Mouse (Mus musculus): Measurements from ENCODE around the gene Sik2. TPM values are rescaled to one million over a fixed set of nuclear protein-coding genes. Genes with fewer than 3 reads are reported as not detected.

The Sik2 gene
- polyA plus RNA-seq, 1 experiment from 2014 or later: 9.8 TPM

DNA sequence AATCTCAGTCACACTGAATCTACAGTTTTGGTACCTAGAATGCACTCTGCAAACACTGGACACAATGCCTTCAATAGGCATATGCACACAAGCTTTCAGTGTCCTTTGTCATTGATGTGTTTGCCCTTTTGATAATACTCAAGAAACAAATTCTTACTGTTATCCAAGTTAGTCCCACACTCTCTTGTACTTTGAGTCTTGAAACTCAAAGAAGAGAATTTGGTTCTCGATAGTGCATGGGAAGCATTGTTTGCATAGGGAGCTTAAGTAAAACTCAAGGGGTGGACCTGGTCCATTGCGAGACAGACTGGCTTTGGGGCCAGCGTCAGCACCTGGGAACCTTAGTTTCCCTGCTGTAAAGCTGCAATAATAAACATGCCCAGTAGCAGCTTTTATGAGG is 90.7 kb downstream of the Sik2 start:
- Histone ChIP-seq H3K27ac (replicated peaks) (0 out of 2 replicates have a peak overlapping the region, but pooled peaks have one; percentile 26), H3K9me3 (replicated peaks) (no peaks in the 10 kb centered on the region), H3K4me3 (replicated peaks) (no peak overlapping the region), H3K27me3 (no peaks in the 10 kb centered on the region), H3K4me2 (no peak overlapping the region), H3K36me3 (replicated peaks) (peaks cover 27% of the 10 kb centered on the region), H3K9ac (no peak overlapping the region), H3K4me1 (replicated peaks) (peaks cover 40% of the 10 kb centered on the region)
- WGBS (ENCODE audit: insufficient replicate concordance): 77% methylated on average over 3 of the region's 3 CpGs
- ATAC-seq (ENCODE audit: insufficient read depth): no peak

GRCm38 (mm10) chr9:50911861-50912515 is 96.9 kb downstream of the Sik2 start:
- WGBS (ENCODE audit: insufficient replicate concordance): 83% methylated on average over 7 of the region's 7 CpGs
- peaks cover 52% of the 10 kb centered on the region for H3K36me3 ChIP-seq (replicated peaks)
- no peak for ATAC-seq (ENCODE audit: insufficient read depth)
- H3K4me1 ChIP-seq (replicated peaks): no peaks in the 10 kb centered on the region
- no peak overlapping the region for H3K4me3 ChIP-seq (replicated peaks)
- H3K9ac ChIP-seq: no peak overlapping the region
- no peaks in the 10 kb centered on the region for H3K9me3 ChIP-seq (replicated peaks)
- no peaks in the 10 kb centered on the region for H3K27me3 ChIP-seq
- H3K27ac ChIP-seq (replicated peaks): no peak overlapping the region
- no peak overlapping the region for H3K4me2 ChIP-seq

DNA sequence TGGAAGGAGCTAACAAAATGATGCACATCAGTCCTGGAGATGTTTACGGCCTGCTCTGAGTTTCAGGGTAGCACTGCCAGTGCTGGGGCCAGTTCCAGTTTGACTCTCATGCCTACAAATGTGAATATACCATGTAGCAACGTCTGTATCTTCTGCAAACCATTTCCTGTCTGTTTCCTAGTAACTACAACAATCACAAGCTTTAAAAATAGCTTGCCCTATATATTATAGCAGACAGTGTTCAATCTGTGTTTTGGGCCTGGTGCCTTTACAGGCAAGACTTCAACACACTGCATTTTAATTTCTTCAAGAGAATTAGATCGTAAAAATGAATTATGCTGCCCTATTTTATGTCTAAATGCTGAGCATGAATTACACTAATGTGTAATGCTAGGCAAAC is 103.6 kb downstream of the Sik2 start:
- H3K36me3 ChIP-seq (replicated peaks): peaks cover 46% of the 10 kb centered on the region
- peaks cover 12% of the 10 kb centered on the region for H3K4me1 ChIP-seq (replicated peaks)
- H3K27ac ChIP-seq (replicated peaks): no peak overlapping the region
- no peak overlapping the region for H3K9ac ChIP-seq
- no peak for ATAC-seq (ENCODE audit: insufficient read depth)
- H3K4me3 ChIP-seq (replicated peaks): no peak overlapping the region
- 56% methylated on average over 3 of the region's 3 CpGs for WGBS (ENCODE audit: insufficient replicate concordance)
- no peaks in the 10 kb centered on the region for H3K9me3 ChIP-seq (replicated peaks)
- H3K4me2 ChIP-seq: no peak overlapping the region
- H3K27me3 ChIP-seq: no peaks in the 10 kb centered on the region

DNA sequence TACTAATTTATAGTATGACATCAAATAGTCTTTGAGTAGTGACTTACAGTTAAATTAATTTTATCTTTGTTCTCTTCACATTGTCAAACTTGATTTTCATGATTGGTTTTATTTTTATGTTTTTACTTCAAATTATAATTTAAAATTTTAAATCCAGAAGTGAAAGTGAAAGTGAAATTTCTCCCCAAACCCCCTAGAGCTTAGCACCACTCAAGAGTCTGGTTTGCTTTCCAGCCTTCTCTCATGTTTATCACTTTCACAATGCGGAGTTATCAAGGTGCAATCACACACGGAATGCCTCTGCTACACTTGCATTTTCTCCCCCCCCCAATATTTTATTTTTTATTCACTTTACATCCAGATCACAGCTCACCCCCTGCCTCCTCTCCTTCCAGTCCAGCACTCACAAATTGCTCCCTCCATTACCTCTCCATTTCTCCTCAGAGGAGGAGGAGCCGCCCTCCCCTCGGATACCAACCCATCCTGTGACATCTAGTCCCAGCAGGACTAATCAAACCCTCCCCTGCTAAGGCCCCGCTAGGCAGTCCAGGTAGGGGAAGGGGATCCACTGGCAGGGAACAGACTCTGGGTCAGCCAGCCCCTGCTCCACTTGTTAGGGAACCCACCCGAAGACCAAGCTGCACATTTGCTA is 104.6 kb downstream of the Sik2 start:
- Histone ChIP-seq H3K9ac (no peak overlapping the region), H3K4me1 (replicated peaks) (peaks cover 12% of the 10 kb centered on the region), H3K9me3 (replicated peaks) (no peaks in the 10 kb centered on the region), H3K4me3 (replicated peaks) (no peak overlapping the region), H3K27me3 (no peaks in the 10 kb centered on the region), H3K4me2 (no peak overlapping the region), H3K27ac (replicated peaks) (no peak overlapping the region), H3K36me3 (replicated peaks) (peaks cover 54% of the 10 kb centered on the region)
- no peak for ATAC-seq (ENCODE audit: insufficient read depth)
- WGBS (ENCODE audit: insufficient replicate concordance): 73% methylated on average over 6 of the region's 6 CpGs

DNA sequence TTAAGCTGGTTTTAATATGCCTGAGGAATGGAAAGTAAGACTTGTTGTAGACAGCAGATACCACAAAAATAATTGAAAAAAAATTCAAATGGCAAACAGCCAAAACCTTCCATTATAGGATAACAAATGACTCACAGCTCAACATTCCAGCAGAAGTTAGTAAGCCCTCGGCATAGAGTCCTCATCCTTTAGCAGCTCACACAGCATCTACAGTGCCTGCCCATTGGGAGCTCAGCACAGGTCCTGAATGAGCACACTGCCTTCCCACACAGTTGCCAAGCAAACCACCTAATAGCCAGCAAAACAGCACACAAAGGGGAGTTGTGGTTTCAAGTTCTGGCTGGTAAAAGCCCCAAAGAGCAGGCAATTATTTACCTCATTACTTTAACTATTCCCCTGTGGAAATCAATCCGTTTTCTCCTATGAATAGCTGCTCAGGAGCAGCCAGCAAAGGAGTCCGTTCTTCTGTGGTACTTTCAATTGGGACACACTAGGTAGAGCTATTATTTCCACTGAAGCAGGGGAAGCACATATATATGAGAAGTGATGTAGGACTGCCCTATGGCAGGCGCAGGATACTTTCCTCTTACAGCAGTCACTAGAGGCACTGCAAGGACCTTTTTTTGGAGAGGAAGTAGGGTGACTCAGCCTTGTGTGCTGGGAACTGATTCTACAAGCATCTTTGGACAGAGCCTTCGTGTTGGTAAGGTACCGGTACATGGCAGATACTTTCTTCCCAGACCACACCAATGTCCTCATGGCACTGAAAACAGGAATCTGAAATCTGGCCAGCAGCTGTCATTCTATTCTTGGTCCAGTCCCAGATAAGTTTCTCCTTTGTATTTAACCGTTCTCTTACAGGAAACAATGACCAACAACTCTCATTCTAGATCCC is 108.6 kb downstream of the Sik2 start:
- Histone ChIP-seq H3K36me3 (replicated peaks) (peaks cover 72% of the 10 kb centered on the region), H3K27me3 (no peaks in the 10 kb centered on the region), H3K4me1 (replicated peaks) (peaks cover 4% of the 10 kb centered on the region), H3K4me2 (no peak overlapping the region), H3K9ac (no peak overlapping the region), H3K9me3 (replicated peaks) (no peaks in the 10 kb centered on the region), H3K4me3 (replicated peaks) (no peak overlapping the region), H3K27ac (replicated peaks) (no peak overlapping the region)
- WGBS (ENCODE audit: insufficient replicate concordance): 79% methylated on average over 7 of the region's 7 CpGs
- no peak for ATAC-seq (ENCODE audit: insufficient read depth)

DNA sequence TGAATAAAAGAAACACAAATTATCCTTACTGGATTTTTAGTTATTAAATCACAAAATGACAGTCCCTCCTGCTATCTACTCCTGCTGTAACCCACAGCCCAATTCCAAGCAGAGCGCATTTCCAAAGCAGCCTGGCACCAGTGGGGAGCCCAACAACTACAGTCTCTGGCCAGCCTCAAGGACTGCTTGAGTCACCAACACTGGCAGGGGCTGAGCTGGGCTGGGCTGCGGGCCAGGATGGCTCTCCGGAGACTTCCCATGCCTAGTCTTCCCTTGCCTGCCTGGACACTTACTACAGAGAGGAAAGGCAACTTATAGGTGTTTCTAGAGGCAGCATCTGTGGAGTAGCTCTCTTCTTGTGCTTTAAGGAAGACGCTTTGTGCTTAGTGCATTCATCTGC is 115.2 kb downstream of the Sik2 start:
- 92% methylated on average over 4 of the region's 4 CpGs for WGBS (ENCODE audit: insufficient replicate concordance)
- no peak for ATAC-seq (ENCODE audit: insufficient read depth)
- Histone ChIP-seq H3K9ac (no peak overlapping the region), H3K27me3 (no peaks in the 10 kb centered on the region), H3K4me3 (replicated peaks) (no peak overlapping the region), H3K36me3 (replicated peaks) (peaks cover 87% of the 10 kb centered on the region), H3K4me2 (no peak overlapping the region), H3K9me3 (replicated peaks) (no peaks in the 10 kb centered on the region), H3K4me1 (replicated peaks) (peaks cover 4% of the 10 kb centered on the region; the same call in 1 of the 2 replicates), H3K27ac (replicated peaks) (no peak overlapping the region)

GRCm38 (mm10) chr9:50890494-50891090 is 118.3 kb downstream of the Sik2 start:
- Histone ChIP-seq H3K4me3 (replicated peaks) (no peak overlapping the region), H3K27ac (replicated peaks) (no peak overlapping the region), H3K9me3 (replicated peaks) (no peaks in the 10 kb centered on the region), H3K9ac (no peak overlapping the region), H3K4me1 (replicated peaks) (peaks cover 4% of the 10 kb centered on the region; the same call in 1 of the 2 replicates), H3K4me2 (no peak overlapping the region), H3K27me3 (no peaks in the 10 kb centered on the region), H3K36me3 (replicated peaks) (peaks cover 87% of the 10 kb centered on the region)
- no peak for ATAC-seq (ENCODE audit: insufficient read depth)
- 71% methylated on average over 3 of the region's 3 CpGs for WGBS (ENCODE audit: insufficient replicate concordance)

DNA sequence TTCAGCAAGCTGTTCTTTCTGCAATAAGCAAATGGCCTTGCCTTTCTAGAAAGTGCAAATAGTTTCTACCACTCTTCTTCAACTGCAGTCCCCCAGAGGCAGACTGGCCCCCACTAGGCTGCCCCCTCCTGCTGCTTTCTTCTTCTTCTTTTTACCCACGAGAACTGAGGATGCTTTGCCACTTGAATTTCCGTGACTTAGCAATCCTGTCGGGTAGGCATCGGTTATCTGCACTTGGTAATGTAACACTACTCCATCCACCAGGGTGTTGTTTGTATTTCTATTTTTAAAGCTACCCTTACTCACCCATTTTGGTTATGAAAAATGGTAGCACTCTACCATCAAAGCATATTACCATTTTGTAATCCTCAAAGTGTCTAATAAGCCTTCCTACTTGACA is 118.9 kb downstream of the Sik2 start:
- no peak overlapping the region for H3K4me3 ChIP-seq (replicated peaks)
- H3K4me1 ChIP-seq (replicated peaks): peaks cover 4% of the 10 kb centered on the region; the same call in 1 of the 2 replicates
- ATAC-seq (ENCODE audit: insufficient read depth): no peak
- no peaks in the 10 kb centered on the region for H3K9me3 ChIP-seq (replicated peaks)
- H3K27ac ChIP-seq (replicated peaks): no peak overlapping the region
- no peak overlapping the region for H3K9ac ChIP-seq
- 79% methylated on average over 4 of the region's 4 CpGs for WGBS (ENCODE audit: insufficient replicate concordance)
- H3K4me2 ChIP-seq: no peak overlapping the region
- no peaks in the 10 kb centered on the region for H3K27me3 ChIP-seq
- H3K36me3 ChIP-seq (replicated peaks): peaks cover 87% of the 10 kb centered on the region

GRCm38 (mm10) chr9:50889211-50889610 is 119.7 kb downstream of the Sik2 start:
- Histone ChIP-seq H3K4me1 (replicated peaks) (peaks cover 4% of the 10 kb centered on the region; the same call in 1 of the 2 replicates), H3K9me3 (replicated peaks) (no peaks in the 10 kb centered on the region), H3K9ac (no peak overlapping the region), H3K27me3 (no peaks in the 10 kb centered on the region), H3K4me2 (no peak overlapping the region), H3K27ac (replicated peaks) (no peak overlapping the region), H3K4me3 (replicated peaks) (no peak overlapping the region), H3K36me3 (replicated peaks) (peaks cover 84% of the 10 kb centered on the region)
- 76% methylated on average over 6 of the region's 6 CpGs for WGBS (ENCODE audit: insufficient replicate concordance)
- no peak for ATAC-seq (ENCODE audit: insufficient read depth)

- no peak overlapping the region for H3K4me2 ChIP-seq
- no peak overlapping the region for H3K9ac ChIP-seq
- H3K27me3 ChIP-seq: no peaks in the 10 kb centered on the region
- H3K4me1 ChIP-seq (replicated peaks): peaks cover 4% of the 10 kb centered on the region; the same call in 1 of the 2 replicates
- H3K27ac ChIP-seq (replicated peaks): no peak overlapping the region; the same call in 1 of the 2 replicates
- H3K4me3 ChIP-seq (replicated peaks): no peak overlapping the region
- 63% methylated on average over 4 of the region's 4 CpGs for WGBS (ENCODE audit: insufficient replicate concordance)
- ATAC-seq (ENCODE audit: insufficient read depth): no peak
- H3K9me3 ChIP-seq (replicated peaks): no peaks in the 10 kb centered on the region
- H3K36me3 ChIP-seq (replicated peaks): peaks cover 87% of the 10 kb centered on the region
Measured at GRCm38 (mm10) chr9:50887351-50887750, 121.5 kb downstream of the Sik2 start.

GRCm38 (mm10) chr9:50886870-50887269 is 122.0 kb downstream of the Sik2 start:
- no peak for ATAC-seq (ENCODE audit: insufficient read depth)
- no peaks in the 10 kb centered on the region for H3K27me3 ChIP-seq
- 87% methylated on average over 1 of the region's 1 CpGs for WGBS (ENCODE audit: insufficient replicate concordance)
- H3K4me3 ChIP-seq (replicated peaks): no peak overlapping the region
- H3K9me3 ChIP-seq (replicated peaks): no peaks in the 10 kb centered on the region
- no peak overlapping the region; the same call in 1 of the 2 replicates for H3K27ac ChIP-seq (replicated peaks)
- no peak overlapping the region for H3K9ac ChIP-seq
- H3K36me3 ChIP-seq (replicated peaks): peaks cover 88% of the 10 kb centered on the region
- H3K4me2 ChIP-seq: no peak overlapping the region
- H3K4me1 ChIP-seq (replicated peaks): peaks cover 4% of the 10 kb centered on the region; the same call in 1 of the 2 replicates
